Mouse (Mus musculus) midbrain, embryonic 16.5 days (tissue): ENCODE measurements around the gene Obsl1. TPM values are rescaled to one million over a fixed set of nuclear protein-coding genes. Genes with fewer than 3 reads are reported as not detected.

Source experiments
- ATAC-seq: fragments of 200-750 bp; cut with Nextera tagmentation; 2 replicates; pipeline ENCODE4 v1.8.0; 2017; ENCODE audit warnings: moderate TSS enrichment
- H3K27ac ChIP-seq: fragments of 300-500 bp; sonication (generic); 2 replicates; pipeline ENCODE4 v1.5.1; 2014; ENCODE audit warnings: mild to moderate bottlenecking, low read length, mixed read lengths
- H3K27me3 ChIP-seq: fragments of 300-500 bp; sonication (generic); 2 replicates; pipeline ENCODE4 v1.6.1; 2014; ENCODE audit warnings: low read depth, low read length, mixed read lengths; ENCODE audit not compliant: control insufficient read depth, insufficient read depth
- H3K36me3 ChIP-seq: fragments of 300-500 bp; sonication (generic); 2 replicates; pipeline ENCODE4 v1.6.1; 2014; ENCODE audit warnings: mild to moderate bottlenecking, low read length, moderate library complexity, mixed read lengths; ENCODE audit not compliant: control insufficient read depth, insufficient read depth
- H3K4me1 ChIP-seq: fragments of 300-500 bp; sonication (generic); 2 replicates; pipeline ENCODE4 v1.6.1; 2014; ENCODE audit warnings: mild to moderate bottlenecking, low read length, mixed read lengths; ENCODE audit not compliant: control insufficient read depth, insufficient read depth
- H3K4me2 ChIP-seq: fragments of 300-500 bp; sonication (generic); 2 replicates; pipeline ENCODE4 v1.6.1; 2014; ENCODE audit warnings: mild to moderate bottlenecking, low read length, mixed read lengths
- H3K4me3 ChIP-seq: fragments of 300-500 bp; sonication (generic); 2 replicates; pipeline ENCODE4 v1.5.1; 2014; ENCODE audit warnings: low read depth, mild to moderate bottlenecking, low read length, moderate library complexity, mixed read lengths
- H3K9ac ChIP-seq: fragments of 300-500 bp; sonication (generic); 2 replicates; pipeline ENCODE4 v1.6.1; 2014; ENCODE audit warnings: low read depth, low read length, mixed read lengths
- H3K9me3 ChIP-seq: fragments of 300-500 bp; sonication (generic); replicated peaks from 2 replicates; pipeline ENCODE4 v1.6.1; 2014; ENCODE audit warnings: mild to moderate bottlenecking, low read length, mixed read lengths; ENCODE audit not compliant: control insufficient read depth, poor library complexity, severe bottlenecking
- WGBS: fragments of 180-500 bp; shearing (Covaris S2); extraction: QIAGEN DNeasy Blood & Tissue Kit; methylation state at CpG from one replicate; pipeline ENCODE4 v1.1.7; 2014; 5-methylcytosine and 5-hydroxymethylcytosine counted together
- polyA plus RNA-seq: library from polyadenylated mRNA; unstranded; fragments of >200 nt; fragmentation: Nextera tagmentation; extraction: Ambion mirVana; gene quantifications from 2 replicates; pipeline ENCODE4 v1.2.1, GENCODE M21; 2015

Obsl1 gene
- polyA plus RNA-seq = 23.1 and 24.2 TPM in 2 replicates

DNA sequence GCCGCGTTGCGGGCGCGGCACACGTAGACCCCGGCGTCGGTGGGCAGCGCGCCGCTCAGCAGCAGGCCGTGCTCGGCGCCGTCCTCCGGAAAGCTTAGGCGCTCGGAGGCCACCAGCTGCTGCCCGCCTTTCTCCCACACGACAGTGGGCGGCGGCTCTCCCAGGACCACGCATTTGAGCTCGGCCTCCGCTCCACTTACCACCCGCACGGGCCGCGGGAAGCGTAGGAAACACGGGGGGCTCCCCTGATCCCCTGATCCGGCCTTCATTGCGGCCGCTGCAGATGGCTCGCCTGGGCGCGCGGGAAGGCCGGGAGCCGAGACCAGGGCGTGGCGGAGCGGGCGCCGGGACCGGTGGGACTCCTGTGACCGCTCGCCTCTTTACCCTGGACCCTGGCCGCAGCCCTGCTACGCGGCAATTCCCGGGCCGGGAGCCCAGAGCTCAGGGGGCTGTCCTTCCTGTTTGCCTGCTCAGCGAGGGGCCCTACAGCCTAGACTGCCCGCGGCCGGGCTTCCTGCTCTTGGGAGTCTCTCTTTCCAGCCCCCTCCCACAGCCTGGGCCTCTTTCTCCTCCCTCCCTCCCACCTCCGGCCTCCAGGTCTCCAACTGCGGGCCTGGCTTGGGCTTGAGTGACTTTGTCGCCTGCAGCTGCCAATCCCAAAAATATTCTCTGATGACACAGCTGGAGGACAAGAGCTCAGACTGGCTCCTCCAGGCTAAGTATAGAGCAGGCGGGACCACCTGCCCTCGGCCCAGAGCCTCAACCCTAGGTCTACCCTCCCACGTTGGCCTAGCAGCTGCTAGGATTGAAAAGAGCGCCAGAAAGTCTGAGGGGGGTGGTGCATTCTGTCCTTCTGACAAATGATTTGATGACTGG, at the start of gene Obsl1:
Gene Obsl1, minus strand, starts transcription at position 497 of the 876 bp plus-strand sequence.
- Histone ChIP-seq H3K9ac (peak within 1 kb of the TSS; percentile 82), H3K4me2 (peak within 1 kb of the TSS; percentile 83), H3K9me3 (no peaks in the 10 kb centered on the region), H3K4me1 (peaks cover 22% of the 10 kb centered on the region), H3K27ac (peak within 1 kb of the TSS; percentile 86), H3K4me3 (peak within 1 kb of the TSS; percentile 57), H3K36me3 (peaks cover 2% of the 10 kb centered on the region), H3K27me3 (no peaks in the 10 kb centered on the region)
- peak; percentile 61 for ATAC-seq
- under 1% methylated on average over 65 of the region's 65 CpGs for WGBS

DNA sequence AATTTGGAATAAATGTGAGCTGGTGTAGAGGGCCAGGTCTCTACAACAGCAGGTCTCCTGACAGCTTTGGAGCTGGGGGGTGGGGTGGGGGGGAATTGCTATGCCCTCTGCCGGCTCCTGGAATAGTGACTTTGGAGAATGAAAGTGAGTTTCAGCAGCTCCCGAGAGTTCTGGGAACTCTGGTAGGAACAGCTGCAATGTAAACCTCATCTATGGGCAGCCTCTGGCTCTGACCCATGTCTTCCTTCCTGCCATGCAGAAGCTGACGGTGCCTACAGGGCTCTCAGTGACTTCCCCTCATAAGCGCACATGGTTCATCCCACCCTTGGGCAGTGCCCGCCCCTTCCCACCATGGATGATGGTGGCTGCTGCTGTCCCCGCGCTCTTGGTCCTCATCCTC, 49.4 kb upstream of the Obsl1 start:
- Histone ChIP-seq H3K27me3 (no peaks in the 10 kb centered on the region), H3K9ac (no peak overlapping the region), H3K4me3 (no peak overlapping the region), H3K36me3 (peaks cover 32% of the 10 kb centered on the region), H3K4me2 (no peak overlapping the region), H3K4me1 (peaks cover 4% of the 10 kb centered on the region), H3K27ac (no peak overlapping the region), H3K9me3 (no peaks in the 10 kb centered on the region)
- 87% methylated on average over 7 of the region's 7 CpGs for WGBS
- no peak for ATAC-seq

- no peak overlapping the region for H3K4me3 ChIP-seq
- no peak overlapping the region for H3K9ac ChIP-seq
- H3K4me2 ChIP-seq = no peak overlapping the region
- peaks cover 11% of the 10 kb centered on the region for H3K4me1 ChIP-seq
- no peak overlapping the region for H3K27ac ChIP-seq
- H3K9me3 ChIP-seq = no peaks in the 10 kb centered on the region
- no peak for ATAC-seq
- H3K27me3 ChIP-seq = no peaks in the 10 kb centered on the region
- H3K36me3 ChIP-seq = peaks cover 38% of the 10 kb centered on the region
- 87% methylated on average over 15 of the region's 15 CpGs for WGBS
These were observed 44.3 kb upstream of the Obsl1 start for GRCm38 (mm10) chr1:75550586-75550985.

DNA sequence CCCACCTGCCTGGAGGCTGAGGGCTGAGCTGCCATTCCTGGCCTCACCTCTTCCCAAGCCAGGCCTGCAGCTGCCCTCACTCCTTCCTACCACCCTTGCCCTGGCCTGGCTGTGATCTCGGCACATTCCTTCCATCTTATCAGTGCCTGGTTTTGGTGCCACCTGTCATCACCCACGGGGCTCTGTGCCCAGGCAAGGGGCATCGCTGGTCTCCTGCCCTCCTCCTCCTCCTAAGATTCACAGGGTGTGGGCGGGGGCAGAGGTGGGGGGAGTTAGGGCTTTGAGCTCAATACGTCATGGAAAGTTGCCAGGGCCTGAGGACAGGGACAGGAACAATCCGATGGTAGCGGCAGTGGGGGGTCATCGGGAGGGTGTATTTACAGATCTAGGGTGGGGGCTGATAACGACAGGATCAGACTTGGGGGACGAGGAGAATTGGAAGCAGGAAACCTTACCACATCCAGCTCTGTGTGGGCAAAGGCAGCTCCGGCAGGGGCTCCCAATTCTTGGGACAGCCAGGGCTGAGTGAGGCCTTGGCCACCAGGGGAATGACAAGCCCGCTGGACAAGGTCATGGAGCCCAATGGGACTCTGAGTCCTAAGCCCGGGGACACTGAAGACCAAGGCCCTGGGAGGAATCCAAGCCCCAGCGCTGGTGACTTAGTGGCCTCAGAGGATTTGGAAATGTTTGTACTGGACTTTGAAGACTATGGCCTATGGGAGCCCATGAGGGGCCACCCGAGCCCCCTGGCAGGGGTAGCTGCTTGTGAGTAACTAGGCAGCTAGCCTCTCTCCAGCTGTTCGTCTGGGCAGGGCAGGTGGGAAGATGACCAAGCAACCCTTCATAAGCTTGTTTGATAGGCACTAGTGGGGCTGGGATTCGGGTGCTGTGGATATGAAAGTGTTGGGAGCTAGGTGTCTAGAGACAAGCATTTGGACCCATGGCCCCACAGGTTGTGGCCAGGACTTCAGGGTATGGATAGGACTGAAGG, 43.3 kb upstream of the Obsl1 start:
- peaks cover 28% of the 10 kb centered on the region for H3K36me3 ChIP-seq
- H3K4me1 ChIP-seq = peaks cover 15% of the 10 kb centered on the region
- H3K4me2 ChIP-seq = no peak overlapping the region
- no peak overlapping the region for H3K27ac ChIP-seq
- H3K9ac ChIP-seq = no peak overlapping the region
- H3K4me3 ChIP-seq = no peak overlapping the region
- no peaks in the 10 kb centered on the region for H3K27me3 ChIP-seq
- no peak for ATAC-seq
- WGBS = 88% methylated on average over 17 of the region's 17 CpGs
- H3K9me3 ChIP-seq = no peaks in the 10 kb centered on the region

DNA sequence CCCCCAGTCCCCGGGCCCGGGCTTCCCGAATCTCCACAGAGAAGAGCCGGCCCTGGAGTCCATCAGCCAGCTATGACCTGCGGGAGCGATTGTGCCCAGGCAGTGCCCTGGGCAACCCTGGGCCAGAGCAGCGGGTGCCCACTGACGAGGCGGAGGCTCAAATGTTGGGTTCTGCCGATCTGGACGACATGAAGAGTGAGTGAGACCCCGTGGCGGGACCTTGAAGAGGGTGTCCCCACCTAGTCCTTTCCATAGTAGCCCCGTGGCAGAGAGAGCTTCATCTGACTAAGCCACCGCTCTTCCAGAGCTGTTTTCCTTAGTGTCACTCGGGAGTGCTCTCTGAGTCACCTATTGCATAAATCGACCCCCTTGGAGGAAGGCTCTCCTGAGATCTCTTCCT, 42.6 kb upstream of the Obsl1 start:
- Histone ChIP-seq H3K4me3 (no peak overlapping the region), H3K27me3 (no peaks in the 10 kb centered on the region), H3K9me3 (no peaks in the 10 kb centered on the region), H3K27ac (no peak overlapping the region), H3K4me2 (no peak overlapping the region), H3K9ac (no peak overlapping the region), H3K4me1 (peaks cover 15% of the 10 kb centered on the region), H3K36me3 (peaks cover 25% of the 10 kb centered on the region)
- ATAC-seq = no peak
- WGBS = 93% methylated on average over 17 of the region's 17 CpGs

DNA sequence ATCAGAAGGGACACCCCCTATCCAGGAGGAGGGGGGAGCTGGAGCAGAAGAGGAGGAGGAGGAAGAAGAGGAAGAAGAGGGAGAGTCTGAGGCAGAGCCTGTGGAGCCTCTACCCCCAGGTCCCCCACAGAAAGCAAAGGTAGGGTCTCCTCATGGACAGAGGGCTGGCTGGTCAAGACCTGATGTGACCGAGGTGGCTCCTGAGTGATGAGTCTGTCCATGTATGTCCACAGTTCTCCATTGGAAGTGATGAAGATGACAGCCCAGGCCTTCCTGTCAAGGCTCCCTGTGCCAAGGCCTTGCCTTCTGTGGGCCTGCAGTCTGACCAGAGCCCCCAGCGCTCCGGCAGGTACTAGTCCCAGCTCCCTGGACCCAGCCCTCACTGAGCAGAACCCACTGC, 41.8 kb upstream of the Obsl1 start:
- no peak overlapping the region for H3K9ac ChIP-seq
- peaks cover 15% of the 10 kb centered on the region for H3K4me1 ChIP-seq
- 94% methylated on average over 3 of the region's 3 CpGs for WGBS
- H3K4me3 ChIP-seq = no peak overlapping the region
- H3K27ac ChIP-seq = no peak overlapping the region
- no peak overlapping the region for H3K4me2 ChIP-seq
- no peaks in the 10 kb centered on the region for H3K27me3 ChIP-seq
- H3K9me3 ChIP-seq = no peaks in the 10 kb centered on the region
- ATAC-seq = no peak
- H3K36me3 ChIP-seq = peaks cover 19% of the 10 kb centered on the region

DNA sequence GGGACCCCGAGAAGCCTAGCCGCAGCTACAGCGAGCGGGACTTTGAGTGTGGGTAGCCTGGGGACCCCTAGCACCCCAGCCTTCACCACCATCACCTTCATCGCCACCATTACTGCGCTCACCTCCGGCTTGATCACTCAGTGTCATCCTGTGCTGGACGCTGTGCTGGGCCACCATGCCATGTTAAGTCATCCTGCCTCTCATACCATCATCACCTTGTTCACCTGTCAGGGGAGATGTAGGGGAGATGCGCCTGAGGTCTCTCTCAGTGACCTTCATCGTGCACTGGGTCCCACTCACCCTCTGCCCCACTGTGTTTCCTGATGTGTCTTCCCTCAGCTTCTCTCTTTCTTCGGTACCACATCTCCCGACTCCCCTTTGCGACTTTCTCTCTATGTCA, 41.1 kb upstream of the Obsl1 start:
- Histone ChIP-seq H3K4me3 (peak overlapping the region; percentile 89), H3K36me3 (peaks cover 16% of the 10 kb centered on the region), H3K4me2 (peak overlapping the region; percentile 84), H3K4me1 (peaks cover 15% of the 10 kb centered on the region), H3K9ac (no peak overlapping the region), H3K27ac (no peak overlapping the region), H3K27me3 (no peaks in the 10 kb centered on the region), H3K9me3 (no peaks in the 10 kb centered on the region)
- no peak for ATAC-seq
- 93% methylated on average over 13 of the region's 13 CpGs for WGBS

DNA sequence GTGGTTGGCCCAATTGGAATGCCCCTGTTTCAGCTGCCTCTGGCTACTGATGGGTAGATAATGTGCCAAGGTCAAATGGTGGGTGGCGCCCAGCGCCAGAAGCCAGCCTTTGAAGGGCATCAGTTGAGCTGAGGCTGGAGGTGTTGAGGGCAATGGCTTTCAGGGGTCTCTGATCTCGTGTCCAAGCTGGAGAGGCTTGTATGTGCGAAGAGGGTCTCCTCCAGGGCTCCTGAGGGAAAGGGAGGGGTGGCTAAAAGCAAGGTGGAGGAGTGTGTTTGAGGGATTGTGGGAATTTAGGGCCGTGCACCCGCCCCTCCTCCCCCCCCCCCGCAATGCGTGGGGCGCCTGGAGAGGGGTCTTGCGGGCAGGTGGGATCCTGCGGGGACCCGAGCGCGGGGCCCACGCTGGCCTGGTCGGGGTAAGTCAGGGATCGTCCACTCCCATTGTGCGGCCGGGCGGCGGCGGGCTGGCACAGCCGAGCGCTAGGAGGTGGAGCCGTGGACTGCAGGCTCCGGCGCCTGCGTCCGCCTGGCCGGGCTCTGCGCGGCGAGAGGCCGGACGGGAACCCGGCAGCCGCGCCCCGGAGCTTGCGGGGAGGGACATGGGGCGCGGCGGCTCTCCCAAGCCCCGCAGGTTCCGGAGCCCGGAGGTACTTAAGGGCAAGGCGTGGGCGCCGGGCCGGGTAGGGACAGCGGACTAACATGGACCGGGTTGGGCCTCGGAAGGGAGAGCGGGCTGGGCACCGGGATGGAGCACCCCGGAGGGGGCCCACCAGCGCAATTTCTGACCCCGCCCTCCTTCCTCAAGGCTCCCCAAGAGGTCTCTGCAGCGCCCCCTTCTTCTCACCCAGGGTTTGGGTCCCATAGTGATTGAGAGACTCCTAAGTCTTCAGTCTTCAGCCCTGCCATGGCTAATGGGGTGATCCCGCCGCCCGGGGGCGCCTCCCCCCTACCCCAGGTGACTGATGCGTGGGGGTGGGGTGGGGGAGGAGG, 40.0 kb upstream of the Obsl1 start, which contains the start of gene Slc4a3:
Gene Slc4a3, plus strand, starts transcription at position 302 of the 992 bp plus-strand sequence.
- H3K9me3 ChIP-seq = no peaks in the 10 kb centered on the region
- WGBS = 1% methylated on average over 52 of the region's 64 CpGs
- peak within 1 kb of the TSS; percentile 89 for H3K4me3 ChIP-seq
- H3K27me3 ChIP-seq = no peaks in the 10 kb centered on the region
- H3K4me1 ChIP-seq = peaks cover 15% of the 10 kb centered on the region
- ATAC-seq = peak; percentile 86
- peak within 1 kb of the TSS; percentile 97 for H3K9ac ChIP-seq
- peak within 1 kb of the TSS; percentile 83 for H3K27ac ChIP-seq
- H3K4me2 ChIP-seq = peak within 1 kb of the TSS; percentile 84
- H3K36me3 ChIP-seq = peaks cover 16% of the 10 kb centered on the region
